Mouse (Mus musculus): Measurements from ENCODE around the gene Atp6v1e2. TPM values are rescaled to one million over a fixed set of nuclear protein-coding genes. Genes with fewer than 3 reads are reported as not detected.
A peak's percentile ranks its signal among the peaks of the same experiment; 100 is the strongest.

Atp6v1e2 gene
- not detected for total RNA-seq (2021)
- long read RNA-seq, experiment 1: 0 reads
- long read RNA-seq, experiment 2: 0 reads

GRCm38 (mm10) chr17:86947840-86948796, at the start of gene Atp6v1e2:
Gene Atp6v1e2 (minus strand): TSS chr17:86947897.
- Histone ChIP-seq H3K4me3 (no peak within 1 kb of the TSS), H3K27ac (peak within 1 kb of the TSS; percentile 49; the same call in 1 of the 2 replicates)
- DNase-seq (ENCODE audit: low spot score in 2 of 2): peak in 1 of 2 experiments; percentile 23
- no peak for TF ChIP-seq CTCF (conservative IDR thresholded peaks at IDR 0.05)

GRCm38 (mm10) chr17:86997323-86997722, 49.6 kb upstream of the Atp6v1e2 start:
- no peak overlapping the region for H3K27ac ChIP-seq
- no peak for DNase-seq (ENCODE audit: low spot score in 2 of 2)
- TF ChIP-seq CTCF (conservative IDR thresholded peaks at IDR 0.05): no peak
- H3K4me3 ChIP-seq: no peak overlapping the region

- Histone ChIP-seq H3K27ac (no peak overlapping the region), H3K4me3 (no peak overlapping the region)
- TF ChIP-seq CTCF (conservative IDR thresholded peaks at IDR 0.05): no peak
- DNase-seq (ENCODE audit: low spot score in 2 of 2): no peak
These were observed 43.6 kb upstream of the Atp6v1e2 start for GRCm38 (mm10) chr17:86991306-86991705.

GRCm38 (mm10) chr17:86988601-86989184, 41.0 kb upstream of the Atp6v1e2 start:
- DNase-seq (ENCODE audit: low spot score in 2 of 2): no peak
- H3K27ac ChIP-seq: peak overlapping the region; percentile 15
- no peak for TF ChIP-seq CTCF (conservative IDR thresholded peaks at IDR 0.05)
- no peak overlapping the region for H3K4me3 ChIP-seq

- TF ChIP-seq CTCF (conservative IDR thresholded peaks at IDR 0.05): peak; percentile 50
- DNase-seq (ENCODE audit: low spot score in 2 of 2): no peak
- no peak overlapping the region for H3K4me3 ChIP-seq
- H3K27ac ChIP-seq: peak overlapping the region; percentile 15
These were observed 40.5 kb upstream of the Atp6v1e2 start for GRCm38 (mm10) chr17:86988161-86988560.

GRCm38 (mm10) chr17:86986449-86987138, 38.9 kb upstream of the Atp6v1e2 start:
- Histone ChIP-seq H3K4me3 (no peak overlapping the region), H3K27ac (peak overlapping the region; percentile 25; the same call in 1 of the 2 replicates)
- no peak for DNase-seq (ENCODE audit: low spot score in 2 of 2)
- no peak for TF ChIP-seq CTCF (conservative IDR thresholded peaks at IDR 0.05)

GRCm38 (mm10) chr17:86982497-86982896, 34.8 kb upstream of the Atp6v1e2 start:
- no peak overlapping the region for H3K27ac ChIP-seq
- DNase-seq (ENCODE audit: low spot score in 2 of 2): no peak
- no peak for TF ChIP-seq CTCF (conservative IDR thresholded peaks at IDR 0.05)
- no peak overlapping the region for H3K4me3 ChIP-seq

GRCm38 (mm10) chr17:86981701-86982100, 34.0 kb upstream of the Atp6v1e2 start:
- no peak for TF ChIP-seq CTCF (conservative IDR thresholded peaks at IDR 0.05)
- Histone ChIP-seq H3K4me3 (no peak overlapping the region), H3K27ac (no peak overlapping the region)
- DNase-seq (ENCODE audit: low spot score in 2 of 2): no peak

GRCm38 (mm10) chr17:86981205-86981604, 33.5 kb upstream of the Atp6v1e2 start:
- TF ChIP-seq CTCF (conservative IDR thresholded peaks at IDR 0.05): no peak
- DNase-seq (ENCODE audit: low spot score in 2 of 2): no peak
- Histone ChIP-seq H3K27ac (no peak overlapping the region), H3K4me3 (no peak overlapping the region)

- no peak for TF ChIP-seq CTCF (conservative IDR thresholded peaks at IDR 0.05)
These were observed 30.8 kb upstream of the Atp6v1e2 start for GRCm38 (mm10) chr17:86978496-86978895.

GRCm38 (mm10) chr17:86976387-86976786, 28.7 kb upstream of the Atp6v1e2 start:
- DNase-seq (ENCODE audit: low spot score in 2 of 2): no peak
- Histone ChIP-seq H3K27ac (no peak overlapping the region), H3K4me3 (no peak overlapping the region)
- TF ChIP-seq CTCF (conservative IDR thresholded peaks at IDR 0.05): no peak

More at GRCm38 (mm10) chr17:86978496-86978895, 30.8 kb upstream of the Atp6v1e2 start:
- no peak for DNase-seq (ENCODE audit: low spot score in 2 of 2)
- H3K27ac ChIP-seq: peak overlapping the region; percentile 57; the same call in 1 of the 2 replicates
- no peak overlapping the region for H3K4me3 ChIP-seq

GRCm38 (mm10) chr17:86973097-86973496, 25.4 kb upstream of the Atp6v1e2 start:
- no peak overlapping the region for H3K27ac ChIP-seq
- no peak for DNase-seq (ENCODE audit: low spot score in 2 of 2)
- H3K4me3 ChIP-seq: no peak overlapping the region
- no peak for TF ChIP-seq CTCF (conservative IDR thresholded peaks at IDR 0.05)

- H3K4me3 ChIP-seq: no peak overlapping the region
- TF ChIP-seq CTCF (conservative IDR thresholded peaks at IDR 0.05): no peak
- no peak for DNase-seq (ENCODE audit: low spot score in 2 of 2)
- H3K27ac ChIP-seq: no peak overlapping the region
These were observed 24.2 kb upstream of the Atp6v1e2 start for GRCm38 (mm10) chr17:86971860-86972259.
